Mouse (Mus musculus): ENCODE measurements around the gene Phf6.

- no peak for TF ChIP-seq CTCF (conservative IDR thresholded peaks at IDR 0.05 in 1 of 2, IDR thresholded peaks at IDR 0.05 in 1 of 2; ENCODE audit: low read depth in 2 of 2, low read length in 2 of 2)
- TF ChIP-seq SMC3 (IDR thresholded peaks at IDR 0.05; ENCODE audit: low read depth, low read length) = no peak
- TF ChIP-seq NELFE (IDR thresholded peaks at IDR 0.05; ENCODE audit: low read depth, low read length) = peak; percentile 92
- no peak for TF ChIP-seq BHLHE40 (IDR thresholded peaks at IDR 0.05; ENCODE audit: low read depth, low read length)
- no peak for TF ChIP-seq EP300 (IDR thresholded peaks at IDR 0.05; ENCODE audit: low read length)
- TF ChIP-seq ETS1 (conservative IDR thresholded peaks at IDR 0.05; ENCODE audit: low read depth, low read length) = no peak
- no peak for TF ChIP-seq ZNF384 (IDR thresholded peaks at IDR 0.05; ENCODE audit: low read depth, low read length)
- TF ChIP-seq POLR2A (IDR thresholded peaks at IDR 0.05; ENCODE audit: low read depth, low read length) = peak; percentile 88
Observed at GRCm38 (mm10) chrX:52987905-52988783, 76.1 kb downstream of the Phf6 start, which contains the start of gene Hprt.
